Mouse (Mus musculus) limb, embryonic 11.5 days (tissue): ENCODE results near the gene Prom2. TPM values are rescaled to one million over a fixed set of nuclear protein-coding genes. Genes with fewer than 3 reads are reported as not detected.

Experiments used
- ATAC-seq: fragments of 200-750 bp; cut with Nextera tagmentation; 2 replicates; pipeline ENCODE4 v1.8.0; 2017; ENCODE audit warnings: low read depth; ENCODE audit not compliant: insufficient number of reproducible peaks, low FRiP score, low TSS enrichment
- DNase-seq: peaks from one replicate; pipeline ENCODE4 v3.0.0-alpha.2; 2015; ENCODE audit warnings: low spot score
- H3K27ac ChIP-seq: fragments of 300-500 bp; sonication (generic); replicated peaks from 2 replicates; pipeline ENCODE4 v1.5.1; 2014; ENCODE audit warnings: low read depth, mild to moderate bottlenecking, low read length
- H3K27me3 ChIP-seq: fragments of 300-500 bp; sonication (generic); 2 replicates; pipeline ENCODE4 v1.6.1; 2014; ENCODE audit warnings: mild to moderate bottlenecking, low read length, mixed read lengths; ENCODE audit not compliant: control insufficient read depth, insufficient read depth
- H3K36me3 ChIP-seq: fragments of 300-500 bp; sonication (generic); 2 replicates; pipeline ENCODE4 v1.6.1; 2014; ENCODE audit warnings: mild to moderate bottlenecking, low read length, moderate library complexity, mixed read lengths; ENCODE audit not compliant: control insufficient read depth, insufficient read depth
- H3K4me1 ChIP-seq: fragments of 300-500 bp; sonication (generic); 2 replicates; pipeline ENCODE4 v1.6.1; 2014; ENCODE audit warnings: low read length, mixed read lengths; ENCODE audit not compliant: control insufficient read depth, insufficient read depth
- H3K4me2 ChIP-seq: fragments of 300-500 bp; sonication (generic); 2 replicates; pipeline ENCODE4 v1.6.1; 2014; ENCODE audit warnings: low read depth, mild to moderate bottlenecking, moderate library complexity; ENCODE audit not compliant: severe bottlenecking
- H3K4me3 ChIP-seq: fragments of 300-500 bp; sonication (generic); 2 replicates; pipeline ENCODE4 v1.5.1; 2014; ENCODE audit warnings: low read depth, low read length
- H3K9ac ChIP-seq: fragments of 300-500 bp; sonication (generic); 2 replicates; pipeline ENCODE4 v1.6.1; 2014; ENCODE audit warnings: mild to moderate bottlenecking, low read length
- H3K9me3 ChIP-seq: fragments of 300-500 bp; sonication (generic); 2 replicates; pipeline ENCODE4 v1.6.1; 2016; ENCODE audit warnings: low read length; ENCODE audit not compliant: control insufficient read depth
- WGBS: fragments of 180-500 bp; shearing (Covaris S2); extraction: QIAGEN DNeasy Blood & Tissue Kit; methylation state at CpG from one replicate; pipeline ENCODE4 v1.1.7; 2014; 5-methylcytosine and 5-hydroxymethylcytosine counted together
- polyA plus RNA-seq: library from polyadenylated mRNA; unstranded; fragments of >200 nt; fragmentation: Nextera tagmentation; extraction: Ambion mirVana; gene quantifications from 2 replicates; pipeline ENCODE4 v1.2.1, GENCODE M21; 2014

The Prom2 gene
- polyA plus RNA-seq, 1 experiment from 2014 or later, result 1.5 TPM

- H3K9ac ChIP-seq, result no peak overlapping the region
- no peaks in the 10 kb centered on the region for H3K9me3 ChIP-seq
- ATAC-seq, result no peak
- H3K4me2 ChIP-seq, result no peak overlapping the region
- DNase-seq, result no peak
- H3K27ac ChIP-seq, result no peak overlapping the region
- H3K27me3 ChIP-seq, result no peaks in the 10 kb centered on the region
- no peak overlapping the region for H3K4me3 ChIP-seq
- no peaks in the 10 kb centered on the region for H3K36me3 ChIP-seq
- peaks cover 16% of the 10 kb centered on the region for H3K4me1 ChIP-seq
Measured at GRCm38 (mm10) chr2:127520123-127520522, 21.1 kb downstream of the Prom2 start.

- no peaks in the 10 kb centered on the region for H3K36me3 ChIP-seq
- no peak overlapping the region for H3K9ac ChIP-seq
- 77% methylated on average over 5 of the region's 5 CpGs for WGBS
Measured at GRCm38 (mm10) chr2:127519308-127519707, 22.0 kb downstream of the Prom2 start.

GRCm38 (mm10) chr2:127518831-127519230 is 22.4 kb downstream of the Prom2 start:
- no peak overlapping the region for H3K27ac ChIP-seq
- H3K4me1 ChIP-seq, result peaks cover 16% of the 10 kb centered on the region
- H3K4me3 ChIP-seq, result no peak overlapping the region
- no peak overlapping the region for H3K4me2 ChIP-seq
- ATAC-seq (no peak), DNase-seq (no peak)
- no peaks in the 10 kb centered on the region for H3K36me3 ChIP-seq
- 74% methylated on average over 3 of the region's 3 CpGs for WGBS
- H3K9ac ChIP-seq, result no peak overlapping the region
- no peaks in the 10 kb centered on the region for H3K27me3 ChIP-seq
- no peaks in the 10 kb centered on the region for H3K9me3 ChIP-seq

More at GRCm38 (mm10) chr2:127519308-127519707, 22.0 kb downstream of the Prom2 start:
- Histone ChIP-seq H3K9me3 (no peaks in the 10 kb centered on the region), H3K4me1 (peaks cover 16% of the 10 kb centered on the region), H3K4me2 (no peak overlapping the region), H3K27ac (no peak overlapping the region), H3K4me3 (no peak overlapping the region), H3K27me3 (no peaks in the 10 kb centered on the region)
- ATAC-seq, result no peak
- no peak for DNase-seq

- DNase-seq (no peak), ATAC-seq (no peak)
- H3K4me2 ChIP-seq, result no peak overlapping the region
- H3K36me3 ChIP-seq, result no peaks in the 10 kb centered on the region
- peaks cover 16% of the 10 kb centered on the region for H3K4me1 ChIP-seq
- no peaks in the 10 kb centered on the region for H3K9me3 ChIP-seq
- H3K9ac ChIP-seq, result no peak overlapping the region
- H3K4me3 ChIP-seq, result no peak overlapping the region
- H3K27ac ChIP-seq, result no peak overlapping the region
- H3K27me3 ChIP-seq, result no peaks in the 10 kb centered on the region
- 57% methylated on average over 3 of the region's 3 CpGs for WGBS
Measured at GRCm38 (mm10) chr2:127518273-127518672, 23.0 kb downstream of the Prom2 start.

GRCm38 (mm10) chr2:127517081-127517480 is 24.2 kb downstream of the Prom2 start:
- H3K4me1 ChIP-seq, result peaks cover 15% of the 10 kb centered on the region
- H3K36me3 ChIP-seq, result no peaks in the 10 kb centered on the region
- no peaks in the 10 kb centered on the region for H3K9me3 ChIP-seq
- no peak overlapping the region for H3K4me2 ChIP-seq
- no peaks in the 10 kb centered on the region for H3K27me3 ChIP-seq
- H3K4me3 ChIP-seq, result no peak overlapping the region
- no peak for ATAC-seq
- 77% methylated on average over 8 of the region's 8 CpGs for WGBS
- DNase-seq, result no peak
- no peak overlapping the region for H3K27ac ChIP-seq
- H3K9ac ChIP-seq, result no peak overlapping the region

GRCm38 (mm10) chr2:127514380-127515124 is 26.7 kb downstream of the Prom2 start:
- Histone ChIP-seq H3K4me3 (no peak overlapping the region), H3K27ac (no peak overlapping the region), H3K27me3 (no peaks in the 10 kb centered on the region), H3K9me3 (no peaks in the 10 kb centered on the region), H3K4me2 (no peak overlapping the region), H3K4me1 (peaks cover 3% of the 10 kb centered on the region; the same call in 1 of the 2 replicates), H3K9ac (no peak overlapping the region), H3K36me3 (no peaks in the 10 kb centered on the region)
- DNase-seq (no peak), ATAC-seq (no peak)
- 82% methylated on average over 9 of the region's 9 CpGs for WGBS

GRCm38 (mm10) chr2:127513244-127513643 is 28.0 kb downstream of the Prom2 start:
- no peak overlapping the region for H3K9ac ChIP-seq
- ATAC-seq (no peak), DNase-seq (no peak)
- WGBS, result 61% methylated on average over 3 of the region's 3 CpGs
- H3K36me3 ChIP-seq, result no peaks in the 10 kb centered on the region
- no peaks in the 10 kb centered on the region for H3K4me1 ChIP-seq
- no peak overlapping the region for H3K4me2 ChIP-seq
- no peaks in the 10 kb centered on the region for H3K9me3 ChIP-seq
- no peak overlapping the region for H3K4me3 ChIP-seq
- H3K27me3 ChIP-seq, result no peaks in the 10 kb centered on the region
- H3K27ac ChIP-seq, result no peak overlapping the region

GRCm38 (mm10) chr2:127511426-127511825 is 29.8 kb downstream of the Prom2 start:
- ATAC-seq (no peak), DNase-seq (no peak)
- H3K9me3 ChIP-seq, result no peaks in the 10 kb centered on the region
- no peak overlapping the region for H3K4me3 ChIP-seq
- H3K4me2 ChIP-seq, result no peak overlapping the region
- H3K9ac ChIP-seq, result no peak overlapping the region
- 15% methylated on average over 4 of the region's 4 CpGs for WGBS
- H3K36me3 ChIP-seq, result no peaks in the 10 kb centered on the region
- H3K27ac ChIP-seq, result no peak overlapping the region
- H3K27me3 ChIP-seq, result no peaks in the 10 kb centered on the region
- H3K4me1 ChIP-seq, result no peaks in the 10 kb centered on the region
